25 mouse cellular contexts compared by ENCODE assay signal in the genomic region with DNA sequence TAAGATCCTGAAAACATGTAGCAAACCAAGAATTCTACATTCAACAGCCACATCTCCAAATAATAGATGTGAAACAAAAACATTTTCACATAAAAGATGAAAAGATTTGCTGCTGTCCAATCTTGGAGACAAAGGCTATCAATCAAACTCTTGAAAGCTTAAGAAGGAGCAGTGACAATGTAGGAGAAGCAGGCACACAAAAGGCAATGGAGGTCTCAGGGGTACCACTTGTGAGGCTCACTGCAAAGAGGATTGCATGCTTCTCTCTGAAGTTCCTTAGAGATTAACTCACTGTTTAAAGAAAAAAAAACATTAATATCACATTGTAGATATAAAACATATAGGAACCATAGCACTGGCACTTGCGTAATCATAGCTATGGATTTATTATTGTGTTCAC.
"Had no signal": no experiment of that assay in that cellular context is flagged by ENCODE, and none has a peak within 500 bp of the region (broad histone marks: within the 10 kb centered on the region; RNA-seq: fewer than 3 reads in every experiment).

No protein-coding gene starts in this region.

- ATAC-seq: inflammation-experienced regulatory T-cells, adult 6 months; intestine, embryonic 15.5 days; intestine, postnatal 0 days; liver, embryonic 12.5 days had no signal

- H3K4me2 ChIP-seq: heart, embryonic 11.5 days; heart, embryonic 13.5 days; heart, embryonic 15.5 days; hindbrain, embryonic 12.5 days; hindbrain, embryonic 15.5 days; intestine, embryonic 15.5 days; limb, embryonic 13.5 days; limb, embryonic 15.5 days; liver, embryonic 12.5 days had no signal

- H3K4me3 ChIP-seq: heart, adult 2 months; heart, embryonic 13.5 days; heart, embryonic 15.5 days; hindbrain, embryonic 12.5 days; hindbrain, embryonic 15.5 days; intestine, embryonic 15.5 days; limb, embryonic 13.5 days; limb, embryonic 15.5 days; liver, embryonic 12.5 days had no signal

- H3K36me3 ChIP-seq: heart, embryonic 13.5 days; heart, embryonic 15.5 days; hindbrain, embryonic 12.5 days; hindbrain, embryonic 15.5 days; intestine, embryonic 15.5 days; limb, embryonic 13.5 days; limb, embryonic 15.5 days; liver, embryonic 12.5 days had no signal

- H3K27me3 ChIP-seq: heart, embryonic 13.5 days; heart, embryonic 15.5 days; hindbrain, embryonic 12.5 days; hindbrain, embryonic 15.5 days; intestine, embryonic 15.5 days; limb, embryonic 13.5 days; limb, embryonic 15.5 days; liver, embryonic 12.5 days had no signal

- H3K27ac ChIP-seq: heart, adult 2 months; heart, embryonic 13.5 days; heart, embryonic 15.5 days; hindbrain, embryonic 12.5 days; hindbrain, embryonic 15.5 days; intestine, embryonic 15.5 days; limb, embryonic 13.5 days; limb, embryonic 15.5 days; liver, embryonic 12.5 days; liver, embryonic 14.5 days had no signal

- H3K4me1 ChIP-seq: heart, embryonic 13.5 days; heart, embryonic 15.5 days; hindbrain, embryonic 12.5 days; hindbrain, embryonic 15.5 days; intestine, embryonic 15.5 days; limb, embryonic 13.5 days; limb, embryonic 15.5 days; liver, embryonic 12.5 days had no signal

- DNase-seq: gastrocnemius, postnatal 14 days; gastrocnemius, postnatal 36 days; heart, adult 11 months; heart, adult 2 months; heart, postnatal 14 days; heart, postnatal 36 days; kidney, adult 18-20 months; kidney, adult 8-10 months; kidney, postnatal 14 days; kidney, postnatal 36 days; layer of hippocampus, adult 9-11 months; layer of hippocampus, postnatal 36 days; left cerebral cortex, postnatal 4 days had no signal

- H3K9ac ChIP-seq: heart, embryonic 13.5 days; heart, embryonic 15.5 days; hindbrain, embryonic 12.5 days; hindbrain, embryonic 15.5 days; intestine, embryonic 15.5 days; limb, embryonic 13.5 days; limb, embryonic 15.5 days; liver, embryonic 12.5 days; liver, embryonic 14.5 days had no signal

- H3K9me3 ChIP-seq: heart, embryonic 13.5 days; heart, embryonic 15.5 days; hindbrain, embryonic 12.5 days; hindbrain, embryonic 15.5 days; intestine, embryonic 15.5 days; limb, embryonic 13.5 days; limb, embryonic 15.5 days; liver, embryonic 12.5 days had no signal
